Mouse (Mus musculus) C2C12 (cell line): ENCODE results near the gene Itga7. TPM values are rescaled to one million over a fixed set of nuclear protein-coding genes. Genes with fewer than 3 reads are reported as not detected.

ENCODE experiments used
- H3K27me3 ChIP-seq: one replicate; pipeline ENCODE4 v1.6.1; 2011; ENCODE audit not compliant: control insufficient read depth, insufficient read depth, insufficient read length
- H3K36me3 ChIP-seq: one replicate; pipeline ENCODE4 v1.6.1; 2011; ENCODE audit not compliant: control insufficient read depth, insufficient read depth
- H3K4me3 ChIP-seq: one replicate; pipeline ENCODE4 v1.5.1; 2011; ENCODE audit warnings: mild to moderate bottlenecking, control low read depth; ENCODE audit not compliant: poor library complexity, insufficient read depth, severe bottlenecking
- H3K79me2 ChIP-seq: one replicate; pipeline ENCODE4 v1.6.1; 2011; ENCODE audit not compliant: control insufficient read depth, insufficient read depth
- H3K79me3 ChIP-seq: one replicate; pipeline ENCODE4 v1.6.1; 2011; ENCODE audit warnings: low read depth, control low read depth
- H3ac ChIP-seq: one replicate; pipeline ENCODE3; 2011; ENCODE audit warnings: low read depth; ENCODE audit not compliant: control insufficient read depth, insufficient read length
- CEBPB ChIP-seq: IDR thresholded peaks from one replicate; pipeline ENCODE4 v1.6.1; 2011; ENCODE audit warnings: low read depth, mild to moderate bottlenecking, control low read depth, moderate library complexity
- CTCF ChIP-seq: IDR thresholded peaks from one replicate; pipeline ENCODE4 v1.5.1; 2011; ENCODE audit not compliant: control insufficient read depth, insufficient read depth, insufficient read length
- FOSL1 ChIP-seq: IDR thresholded peaks from one replicate; pipeline ENCODE4 v1.8.0; 2011; ENCODE audit warnings: mild to moderate bottlenecking, low read length; ENCODE audit not compliant: poor library complexity, insufficient read depth, severe bottlenecking
- MAX ChIP-seq: IDR thresholded peaks from one replicate; pipeline ENCODE4 v1.6.1; 2011; ENCODE audit warnings: mild to moderate bottlenecking, control low read depth
- MYOD1 ChIP-seq: IDR thresholded peaks from one replicate; pipeline ENCODE4 v1.6.1; 2011; ENCODE audit warnings: low read depth; ENCODE audit not compliant: control insufficient read depth, insufficient read length
- MYOG ChIP-seq: IDR thresholded peaks from one replicate; pipeline ENCODE4 v1.6.1; 2011; ENCODE audit not compliant: control insufficient read depth, insufficient read length; ENCODE audit errors: extremely low read depth
- USF1 ChIP-seq: IDR thresholded peaks from one replicate; pipeline ENCODE4 v1.6.1; 2011; ENCODE audit warnings: low read depth, mild to moderate bottlenecking, control low read depth, moderate library complexity
- polyA plus RNA-seq: library from polyadenylated mRNA; unstranded; fragments of >200 nt; fragmentation: generic; extraction: Trizol; gene quantifications from one replicate; pipeline ENCODE4 v1.2.1, GENCODE M21; 2012; ENCODE audit warnings: missing spikeins

Itga7 gene
- polyA plus RNA-seq, 1 experiment: 100 TPM

DNA sequence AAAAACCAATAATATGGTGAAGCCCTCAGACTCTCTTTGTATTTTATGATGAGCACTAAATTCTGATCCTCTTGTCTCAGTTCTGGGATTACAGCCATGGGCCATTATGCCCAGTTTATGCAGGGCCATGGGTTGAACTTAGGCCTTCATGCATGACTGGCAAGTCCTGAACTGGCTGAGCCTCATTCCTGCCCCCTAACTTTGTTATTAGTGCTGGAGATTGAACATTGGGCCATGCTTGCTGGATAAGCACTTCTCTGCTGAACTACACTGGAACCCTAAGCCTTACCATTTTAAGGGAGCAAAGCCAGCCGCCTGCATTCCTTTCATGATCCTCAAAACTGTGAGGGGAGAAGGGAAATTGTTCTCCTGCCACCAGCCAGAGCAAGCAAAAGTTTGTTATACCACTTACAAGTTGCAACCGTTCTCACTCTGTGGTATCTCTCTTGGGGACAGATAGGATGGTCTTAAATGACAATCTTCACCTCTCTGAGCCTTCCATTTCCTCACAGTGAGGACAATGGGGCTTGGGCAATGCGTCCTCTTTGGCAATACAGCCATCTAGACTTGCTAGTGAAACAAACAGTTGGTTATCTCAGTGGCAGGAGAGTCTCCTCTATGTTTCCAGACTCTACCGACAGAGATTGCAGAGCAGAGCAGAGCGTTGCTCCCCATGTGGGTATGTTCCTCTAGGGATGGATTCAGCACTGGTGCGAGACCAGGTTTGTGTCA lies 33.7 kb upstream of the Itga7 start:
- Histone ChIP-seq H3K79me3 (no peaks in the 10 kb centered on the region), H3ac (no peak overlapping the region), H3K4me3 (no peak overlapping the region), H3K36me3 (no peaks in the 10 kb centered on the region), H3K79me2 (no peaks in the 10 kb centered on the region), H3K27me3 (no peaks in the 10 kb centered on the region)
- TF ChIP-seq MAX (no peak), CEBPB (no peak), USF1 (no peak), MYOG (no peak), CTCF (no peak), MYOD1 (no peak), FOSL1 (no peak)

DNA sequence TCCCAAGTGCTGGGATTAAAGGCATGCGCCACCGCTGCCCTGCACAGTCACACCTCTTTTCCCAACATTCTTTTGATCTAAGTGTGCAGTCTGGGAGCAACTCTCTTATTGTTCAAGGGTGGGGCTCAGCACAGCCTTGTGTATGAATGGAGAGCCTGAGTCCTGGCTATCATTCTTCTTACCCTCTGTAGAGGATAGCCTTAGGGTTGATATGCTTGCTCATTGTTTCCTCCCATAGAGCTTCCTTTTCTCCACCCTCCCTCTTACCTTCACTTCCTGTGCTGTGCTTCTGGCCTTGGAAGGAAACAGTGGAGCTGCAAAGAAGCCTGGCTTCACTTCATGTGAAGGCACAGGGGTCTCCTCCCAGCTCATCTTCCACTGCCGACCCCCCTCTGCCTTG lies 32.9 kb upstream of the Itga7 start, which contains the start of gene Cd63:
Cd63 (plus strand) TSS at position 292 of the 400 bp plus-strand sequence.
- H3K36me3 ChIP-seq: no peaks in the 10 kb centered on the region
- H3K79me2 ChIP-seq: no peaks in the 10 kb centered on the region
- H3K27me3 ChIP-seq: no peaks in the 10 kb centered on the region
- no peaks in the 10 kb centered on the region for H3K79me3 ChIP-seq
- no peak within 1 kb of the TSS for H3ac ChIP-seq
- H3K4me3 ChIP-seq: no peak within 1 kb of the TSS
- TF ChIP-seq CTCF (no peak), USF1 (no peak), MYOG (no peak), MYOD1 (no peak), FOSL1 (no peak), MAX (no peak), CEBPB (no peak)

DNA sequence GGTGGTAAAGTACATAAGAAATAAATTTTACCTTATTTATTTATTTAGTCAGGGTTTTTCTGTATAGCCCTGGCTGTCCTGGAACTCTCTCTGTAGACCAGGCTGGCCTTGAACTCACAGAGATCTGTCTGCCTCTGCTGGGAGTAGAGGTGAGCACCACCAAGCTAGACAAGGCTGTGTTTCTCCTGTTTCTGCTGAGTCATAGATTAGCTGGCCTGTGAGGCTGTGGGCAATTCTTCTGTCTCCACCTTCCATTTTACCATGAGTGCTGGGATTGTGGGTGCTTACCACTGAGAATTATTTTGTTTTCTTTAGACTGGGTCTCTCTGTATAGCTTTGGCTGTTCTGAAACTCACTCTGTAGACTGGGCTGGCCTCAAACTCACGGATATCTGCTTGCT lies 32.2 kb upstream of the Itga7 start:
- no peaks in the 10 kb centered on the region for H3K79me2 ChIP-seq
- no peaks in the 10 kb centered on the region for H3K36me3 ChIP-seq
- no peak overlapping the region for H3ac ChIP-seq
- TF ChIP-seq FOSL1 (no peak), CTCF (no peak), MAX (no peak), USF1 (no peak), CEBPB (no peak), MYOG (no peak), MYOD1 (no peak)
- H3K27me3 ChIP-seq: no peaks in the 10 kb centered on the region
- H3K4me3 ChIP-seq: no peak overlapping the region
- H3K79me3 ChIP-seq: no peaks in the 10 kb centered on the region

DNA sequence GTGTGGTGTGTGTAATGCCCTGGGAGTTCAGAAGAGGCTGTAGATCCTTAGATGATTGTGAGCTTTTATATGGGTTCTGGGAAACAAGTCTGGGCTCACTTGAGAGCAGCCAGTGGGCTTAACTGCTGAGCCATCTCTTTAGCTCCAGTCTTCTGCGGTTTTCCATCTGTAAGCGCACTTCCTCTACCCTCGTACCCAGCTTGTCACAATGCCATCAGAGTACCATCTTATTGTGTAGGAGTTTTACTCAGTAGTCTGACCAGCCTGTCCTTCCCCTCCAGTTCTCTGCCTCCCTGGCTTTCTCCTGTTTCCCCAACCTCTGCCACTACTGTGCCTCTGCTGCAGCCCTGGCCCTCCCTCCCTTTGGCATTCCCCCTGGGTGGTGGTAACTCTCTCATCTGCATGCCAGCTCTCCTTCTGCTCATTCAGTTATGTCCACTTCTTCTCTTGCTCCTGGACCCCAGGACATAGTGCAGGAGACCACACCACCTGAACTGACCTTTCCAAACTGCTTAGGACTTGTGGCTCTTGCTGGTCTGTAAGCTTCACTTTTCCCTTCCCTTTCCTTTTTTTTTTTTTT lies 31.1 kb upstream of the Itga7 start:
- no peak overlapping the region for H3K4me3 ChIP-seq
- H3ac ChIP-seq: no peak overlapping the region
- no peaks in the 10 kb centered on the region for H3K79me2 ChIP-seq
- H3K79me3 ChIP-seq: no peaks in the 10 kb centered on the region
- H3K27me3 ChIP-seq: no peaks in the 10 kb centered on the region
- no peaks in the 10 kb centered on the region for H3K36me3 ChIP-seq
- TF ChIP-seq CTCF: no peak
- TF ChIP-seq CEBPB: no peak
- no peak for TF ChIP-seq FOSL1
- no peak for TF ChIP-seq MYOG
- no peak for TF ChIP-seq MAX
- TF ChIP-seq USF1: no peak
- TF ChIP-seq MYOD1: no peak

DNA sequence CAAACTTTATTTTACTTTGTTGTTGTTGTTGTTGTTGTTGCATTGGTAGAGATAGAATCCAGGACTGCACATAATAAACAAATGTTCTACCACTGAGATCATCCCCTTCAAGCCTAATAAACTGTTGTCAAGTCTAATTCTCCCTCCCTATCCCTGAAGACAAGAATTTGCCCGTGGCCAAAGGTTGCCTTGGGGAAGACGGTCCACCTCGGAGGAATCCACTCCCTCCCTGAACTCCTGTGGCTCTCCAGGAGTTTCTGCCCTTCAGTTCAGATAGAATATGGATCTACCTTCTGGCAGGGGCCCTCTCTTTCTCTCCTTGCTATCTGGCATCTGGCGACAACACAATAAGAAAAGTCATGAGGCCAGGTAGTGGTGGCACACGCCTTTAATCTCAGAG lies 28.8 kb upstream of the Itga7 start:
- H3K27me3 ChIP-seq: no peaks in the 10 kb centered on the region
- TF ChIP-seq FOSL1 (no peak), CEBPB (no peak), USF1 (no peak), MYOG (no peak), MYOD1 (no peak), MAX (no peak), CTCF (no peak)
- no peak overlapping the region for H3ac ChIP-seq
- peaks cover 9% of the 10 kb centered on the region for H3K79me2 ChIP-seq
- H3K79me3 ChIP-seq: peaks cover 4% of the 10 kb centered on the region
- no peak overlapping the region for H3K4me3 ChIP-seq
- no peaks in the 10 kb centered on the region for H3K36me3 ChIP-seq
